In the genomic region with DNA sequence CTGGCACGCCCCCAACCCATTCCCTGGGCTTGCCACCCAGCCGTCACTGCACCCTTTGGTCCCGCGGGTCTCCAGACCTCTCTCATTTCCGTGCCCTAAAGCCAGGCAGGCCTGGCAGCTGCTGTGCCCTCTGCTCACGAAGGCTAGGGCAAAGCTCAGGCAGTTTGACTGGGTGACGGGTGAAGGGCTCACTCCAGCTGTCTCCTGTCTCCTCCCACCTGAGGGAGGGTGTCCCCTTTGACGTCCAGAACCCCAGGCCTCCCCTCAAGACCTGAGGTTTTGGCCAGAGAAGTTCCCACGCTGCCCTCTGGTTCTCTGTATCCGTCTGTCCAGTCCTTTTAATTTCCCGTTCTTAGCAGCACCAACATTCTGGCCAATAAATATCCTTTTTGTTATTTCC, we compare ENCODE assay signal across 20 mouse cellular contexts. TPM values are rescaled to one million over a fixed set of nuclear protein-coding genes. Genes with fewer than 3 reads are reported as not detected.
"Had no signal": no experiment of that assay in that cellular context is flagged by ENCODE, and none has a peak within 500 bp of the region (broad histone marks: within the 10 kb centered on the region; RNA-seq: fewer than 3 reads in every experiment).

No protein-coding gene starts in this region.

- H3K27ac ChIP-seq: heart, embryonic 13.5 days; heart, embryonic 15.5 days; hindbrain, embryonic 10.5 days; hindbrain, embryonic 12.5 days; hindbrain, embryonic 13.5 days; hindbrain, postnatal 0 days; intestine, embryonic 15.5 days; kidney, embryonic 15.5 days; kidney, postnatal 0 days; layer of hippocampus, adult 2 months; left cerebral cortex, adult 2 months had no signal

- H3K9me3 ChIP-seq: heart, embryonic 12.5 days; heart, embryonic 13.5 days; heart, embryonic 15.5 days; hindbrain, embryonic 10.5 days; hindbrain, embryonic 12.5 days; hindbrain, embryonic 13.5 days; intestine, embryonic 15.5 days; kidney, embryonic 15.5 days had no signal

- DNase-seq: layer of hippocampus, adult 9-11 months; layer of hippocampus, postnatal 36 days had no signal

- H3K9ac ChIP-seq: heart, embryonic 12.5 days; heart, embryonic 13.5 days; heart, embryonic 15.5 days; hindbrain, embryonic 12.5 days; hindbrain, embryonic 13.5 days; intestine, embryonic 15.5 days; kidney, embryonic 15.5 days had no signal

- H3K4me2 ChIP-seq: heart, embryonic 11.5 days; heart, embryonic 12.5 days; heart, embryonic 13.5 days; heart, embryonic 15.5 days; hindbrain, embryonic 12.5 days; hindbrain, embryonic 13.5 days; intestine, embryonic 15.5 days; kidney, embryonic 15.5 days had no signal

- ATAC-seq: hindbrain, embryonic 16.5 days; hindbrain, postnatal 0 days; inflammation-experienced regulatory T-cells, adult 6 months; intestine, embryonic 16.5 days had no signal

- H3K27me3 ChIP-seq: heart, embryonic 12.5 days; heart, embryonic 13.5 days; heart, embryonic 15.5 days; hindbrain, embryonic 12.5 days; hindbrain, embryonic 13.5 days; intestine, embryonic 15.5 days; kidney, embryonic 15.5 days had no signal

- H3K4me3 ChIP-seq: heart, embryonic 12.5 days; heart, embryonic 13.5 days; heart, embryonic 15.5 days; hindbrain, embryonic 10.5 days; hindbrain, embryonic 12.5 days; hindbrain, embryonic 13.5 days; intestine, embryonic 15.5 days; kidney, embryonic 15.5 days; layer of hippocampus, adult 2 months; left cerebral cortex, adult 2 months had no signal

RNA-seq across cellular contexts. Expression of a gene that starts 18.7 kb away (rescaled TPM):
- total RNA-seq: hematopoietic stem cell, adult 5-6 weeks had no signal
- polyA plus RNA-seq: heart, embryonic 15.5 days; intestine, postnatal 0 days had no signal
